Mouse (Mus musculus) embryonic facial prominence, embryonic 12.5 days (tissue): Measurements from ENCODE around the gene Cradd. TPM values are rescaled to one million over a fixed set of nuclear protein-coding genes. Genes with fewer than 3 reads are reported as not detected.

Experiments
- ATAC-seq: fragments of 200-750 bp; cut with Nextera tagmentation; 2 replicates; pipeline ENCODE4 v1.8.0; 2017; ENCODE audit not compliant: insufficient number of reproducible peaks, insufficient read depth, low FRiP score, low TSS enrichment
- H3K27ac ChIP-seq: fragments of 300-500 bp; sonication (generic); 2 replicates; pipeline ENCODE4 v1.5.1; 2016; ENCODE audit warnings: mild to moderate bottlenecking
- H3K27me3 ChIP-seq: fragments of 300-500 bp; sonication (generic); 2 replicates; pipeline ENCODE4 v1.6.1; 2016; ENCODE audit warnings: mild to moderate bottlenecking, moderate library complexity
- H3K36me3 ChIP-seq: fragments of 300-500 bp; sonication (generic); 2 replicates; pipeline ENCODE4 v1.6.1; 2016; ENCODE audit warnings: mild to moderate bottlenecking
- H3K4me1 ChIP-seq: fragments of 300-500 bp; sonication (generic); 2 replicates; pipeline ENCODE4 v1.6.1; 2016
- H3K4me2 ChIP-seq: fragments of 300-500 bp; sonication (generic); replicated peaks from 2 replicates; pipeline ENCODE4 v1.6.1; 2016; ENCODE audit warnings: mild to moderate bottlenecking, moderate library complexity
- H3K4me3 ChIP-seq: fragments of 300-500 bp; sonication (generic); 2 replicates; pipeline ENCODE4 v1.5.1; 2016; ENCODE audit warnings: mild to moderate bottlenecking
- H3K9ac ChIP-seq: fragments of 300-500 bp; sonication (generic); 2 replicates; pipeline ENCODE4 v1.6.1; 2016; ENCODE audit warnings: mild to moderate bottlenecking, moderate library complexity
- H3K9me3 ChIP-seq: fragments of 300-500 bp; sonication (generic); 2 replicates; pipeline ENCODE4 v1.6.1; 2016; ENCODE audit warnings: mild to moderate bottlenecking, moderate library complexity
- WGBS: fragments of 180-500 bp; shearing (Covaris S2); methylation state at CpG from one replicate; pipeline ENCODE4 v1.1.7; 2016; 5-methylcytosine and 5-hydroxymethylcytosine counted together
- polyA plus RNA-seq: library from polyadenylated mRNA; unstranded; fragments of >200 nt; fragmentation: Nextera tagmentation; extraction: Ambion mirVana; gene quantifications from 2 replicates; pipeline ENCODE4 v1.2.1, GENCODE M21; 2016

The Cradd gene
- polyA plus RNA-seq: 12.1 and 14.1 TPM in 2 replicates

GRCm38 (mm10) chr10:95323393-95324277 is at the start of gene Cradd:
Gene Cradd, minus strand, starts transcription at chr10:95324133.
- WGBS: 1% methylated on average over 51 of the region's 51 CpGs
- Histone ChIP-seq H3K9ac (peak within 1 kb of the TSS; percentile 72), H3K4me1 (peaks cover 14% of the 10 kb centered on the region), H3K36me3 (no peaks in the 10 kb centered on the region), H3K27me3 (no peaks in the 10 kb centered on the region), H3K9me3 (no peaks in the 10 kb centered on the region), H3K4me3 (peak within 1 kb of the TSS; percentile 61), H3K4me2 (peak within 1 kb of the TSS; percentile 58), H3K27ac (peak within 1 kb of the TSS; percentile 97)
- peak; percentile 76 for ATAC-seq

GRCm38 (mm10) chr10:95373340-95373739 is 49.4 kb upstream of the Cradd start:
- Histone ChIP-seq H3K9ac (no peak overlapping the region), H3K27ac (no peak overlapping the region), H3K9me3 (peaks cover 3% of the 10 kb centered on the region; the same call in 1 of the 2 replicates), H3K4me2 (no peak overlapping the region), H3K4me1 (no peaks in the 10 kb centered on the region), H3K27me3 (no peaks in the 10 kb centered on the region), H3K4me3 (no peak overlapping the region), H3K36me3 (no peaks in the 10 kb centered on the region)
- WGBS: 92% methylated on average over 6 of the region's 6 CpGs
- no peak for ATAC-seq

DNA sequence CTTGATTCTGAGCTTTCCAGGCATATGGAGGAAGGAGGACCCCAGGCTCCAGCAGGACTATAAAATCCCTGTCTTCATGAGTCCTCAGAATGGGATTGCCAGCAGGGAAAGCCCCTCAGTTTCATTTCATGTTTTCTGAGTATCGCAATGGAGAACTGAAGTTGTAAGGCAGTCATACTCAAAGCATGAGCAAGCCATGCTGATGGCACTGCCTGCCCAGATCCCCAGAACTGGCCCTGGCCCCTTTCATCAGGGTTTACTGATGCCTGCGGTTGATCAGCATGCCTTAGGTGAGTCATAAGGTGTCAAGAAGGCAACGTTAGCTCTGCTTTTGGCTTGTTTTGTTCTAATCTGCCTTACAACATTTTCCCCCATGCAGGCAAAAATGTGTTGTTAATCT is 48.0 kb upstream of the Cradd start:
- no peak for ATAC-seq
- 92% methylated on average over 3 of the region's 3 CpGs for WGBS
- no peak overlapping the region for H3K4me3 ChIP-seq
- H3K4me2 ChIP-seq: no peak overlapping the region
- H3K9me3 ChIP-seq: peaks cover 3% of the 10 kb centered on the region; the same call in 1 of the 2 replicates
- H3K27ac ChIP-seq: no peak overlapping the region
- H3K4me1 ChIP-seq: no peaks in the 10 kb centered on the region
- H3K9ac ChIP-seq: no peak overlapping the region
- no peaks in the 10 kb centered on the region for H3K27me3 ChIP-seq
- H3K36me3 ChIP-seq: no peaks in the 10 kb centered on the region

GRCm38 (mm10) chr10:95369190-95369589 is 45.3 kb upstream of the Cradd start:
- Histone ChIP-seq H3K9me3 (peaks cover 3% of the 10 kb centered on the region; the same call in 1 of the 2 replicates), H3K27me3 (no peaks in the 10 kb centered on the region), H3K4me2 (no peak overlapping the region), H3K4me1 (no peaks in the 10 kb centered on the region), H3K36me3 (no peaks in the 10 kb centered on the region), H3K4me3 (no peak overlapping the region), H3K27ac (no peak overlapping the region), H3K9ac (no peak overlapping the region)
- ATAC-seq: no peak

GRCm38 (mm10) chr10:95368151-95368550 is 44.2 kb upstream of the Cradd start:
- Histone ChIP-seq H3K4me2 (no peak overlapping the region), H3K9me3 (peaks cover 3% of the 10 kb centered on the region; the same call in 1 of the 2 replicates), H3K27me3 (no peaks in the 10 kb centered on the region), H3K4me3 (no peak overlapping the region), H3K9ac (no peak overlapping the region), H3K36me3 (no peaks in the 10 kb centered on the region), H3K27ac (no peak overlapping the region), H3K4me1 (no peaks in the 10 kb centered on the region)
- 85% methylated on average over 14 of the region's 14 CpGs for WGBS
- ATAC-seq: no peak

DNA sequence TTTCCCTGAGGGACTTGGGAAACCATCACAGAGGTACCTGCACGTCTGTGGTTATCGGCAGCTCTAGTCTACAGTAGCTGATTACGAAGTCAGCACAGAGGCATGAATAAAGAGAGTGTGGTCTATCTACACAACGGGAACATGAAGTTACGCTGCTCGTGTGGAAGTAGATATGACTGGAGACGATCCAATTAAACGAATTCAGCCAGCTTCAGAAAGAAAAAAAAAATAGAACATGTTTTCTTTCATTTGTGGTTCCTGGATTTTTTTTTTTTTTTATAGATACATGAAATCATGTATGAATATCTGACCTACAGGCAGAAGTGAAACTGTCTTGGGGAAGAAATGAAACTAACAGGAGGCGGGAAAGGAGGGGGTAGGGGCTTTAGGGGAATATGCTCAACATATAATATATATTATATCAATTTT is 43.7 kb upstream of the Cradd start:
- H3K27ac ChIP-seq: no peak overlapping the region
- WGBS: 87% methylated on average over 9 of the region's 9 CpGs
- H3K9me3 ChIP-seq: peaks cover 3% of the 10 kb centered on the region; the same call in 1 of the 2 replicates
- no peak overlapping the region for H3K9ac ChIP-seq
- no peaks in the 10 kb centered on the region for H3K36me3 ChIP-seq
- no peak for ATAC-seq
- H3K4me3 ChIP-seq: no peak overlapping the region
- no peak overlapping the region for H3K4me2 ChIP-seq
- H3K4me1 ChIP-seq: no peaks in the 10 kb centered on the region
- no peaks in the 10 kb centered on the region for H3K27me3 ChIP-seq

GRCm38 (mm10) chr10:95367241-95367640 is 43.3 kb upstream of the Cradd start:
- Histone ChIP-seq H3K4me2 (no peak overlapping the region), H3K36me3 (no peaks in the 10 kb centered on the region), H3K27me3 (no peaks in the 10 kb centered on the region), H3K4me3 (no peak overlapping the region), H3K4me1 (no peaks in the 10 kb centered on the region), H3K9me3 (peaks cover 3% of the 10 kb centered on the region; the same call in 1 of the 2 replicates), H3K9ac (no peak overlapping the region), H3K27ac (no peak overlapping the region)
- 74% methylated on average over 7 of the region's 7 CpGs for WGBS
- no peak for ATAC-seq

GRCm38 (mm10) chr10:95362326-95362725 is 38.4 kb upstream of the Cradd start:
- Histone ChIP-seq H3K9ac (no peak overlapping the region), H3K4me2 (no peak overlapping the region), H3K9me3 (no peaks in the 10 kb centered on the region), H3K4me1 (no peaks in the 10 kb centered on the region), H3K4me3 (no peak overlapping the region), H3K27ac (no peak overlapping the region), H3K36me3 (no peaks in the 10 kb centered on the region), H3K27me3 (no peaks in the 10 kb centered on the region)
- 42% methylated on average over 2 of the region's 2 CpGs for WGBS
- ATAC-seq: no peak

DNA sequence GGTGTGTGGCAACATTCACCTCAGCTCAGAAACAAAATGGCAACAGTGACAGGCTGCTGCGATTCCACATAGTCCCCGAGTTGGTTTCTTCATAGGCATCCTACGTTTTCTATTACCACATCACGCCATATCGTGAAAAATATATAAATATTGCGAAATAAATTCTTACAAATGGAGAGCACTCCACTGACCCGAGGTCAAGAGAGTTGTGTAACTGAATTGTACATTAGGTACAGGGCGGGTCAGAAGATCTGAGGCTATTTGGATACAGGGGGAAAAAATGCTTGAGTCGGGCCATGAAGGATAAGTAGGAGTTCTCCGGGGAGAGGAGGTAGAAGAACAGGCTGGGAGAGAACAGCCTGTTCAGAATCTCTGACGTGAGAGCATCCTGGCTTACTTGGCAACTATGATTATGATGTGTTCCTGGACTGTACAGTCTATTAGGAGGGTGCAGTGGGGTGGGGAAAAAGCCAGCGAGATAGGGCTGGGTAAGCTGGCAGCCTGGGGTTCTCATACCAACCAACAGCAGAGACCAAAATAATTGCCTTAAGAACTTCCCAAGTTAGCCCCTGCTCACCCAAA is 37.4 kb upstream of the Cradd start:
- H3K9ac ChIP-seq: no peak overlapping the region
- H3K36me3 ChIP-seq: no peaks in the 10 kb centered on the region
- WGBS: 92% methylated on average over 12 of the region's 12 CpGs
- H3K4me3 ChIP-seq: no peak overlapping the region
- H3K27me3 ChIP-seq: no peaks in the 10 kb centered on the region
- no peak for ATAC-seq
- H3K4me1 ChIP-seq: no peaks in the 10 kb centered on the region
- no peaks in the 10 kb centered on the region for H3K9me3 ChIP-seq
- H3K27ac ChIP-seq: no peak overlapping the region
- H3K4me2 ChIP-seq: no peak overlapping the region

DNA sequence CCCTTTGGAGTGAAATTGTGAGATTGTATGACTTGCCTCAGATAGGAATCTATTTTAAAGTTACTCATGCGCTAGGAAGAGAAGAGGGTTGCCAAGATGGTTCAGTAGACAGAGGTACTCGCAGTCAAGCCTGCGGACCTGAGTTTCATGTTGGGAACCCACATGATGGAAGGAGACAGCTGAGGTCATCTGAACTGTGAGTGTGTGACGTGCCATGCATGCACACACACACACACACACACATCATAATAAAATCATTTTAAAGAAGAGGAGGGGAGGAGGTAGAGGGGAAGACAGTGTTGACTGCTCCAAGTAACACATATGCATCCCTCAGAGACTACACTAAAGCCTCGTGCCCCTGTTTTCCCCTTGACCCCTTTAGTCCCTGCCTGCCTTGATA is 36.1 kb upstream of the Cradd start:
- Histone ChIP-seq H3K4me3 (no peak overlapping the region), H3K4me1 (no peaks in the 10 kb centered on the region), H3K27me3 (no peaks in the 10 kb centered on the region), H3K9ac (no peak overlapping the region), H3K36me3 (no peaks in the 10 kb centered on the region), H3K9me3 (no peaks in the 10 kb centered on the region), H3K4me2 (no peak overlapping the region), H3K27ac (no peak overlapping the region)
- ATAC-seq: no peak
- 84% methylated on average over 5 of the region's 5 CpGs for WGBS

DNA sequence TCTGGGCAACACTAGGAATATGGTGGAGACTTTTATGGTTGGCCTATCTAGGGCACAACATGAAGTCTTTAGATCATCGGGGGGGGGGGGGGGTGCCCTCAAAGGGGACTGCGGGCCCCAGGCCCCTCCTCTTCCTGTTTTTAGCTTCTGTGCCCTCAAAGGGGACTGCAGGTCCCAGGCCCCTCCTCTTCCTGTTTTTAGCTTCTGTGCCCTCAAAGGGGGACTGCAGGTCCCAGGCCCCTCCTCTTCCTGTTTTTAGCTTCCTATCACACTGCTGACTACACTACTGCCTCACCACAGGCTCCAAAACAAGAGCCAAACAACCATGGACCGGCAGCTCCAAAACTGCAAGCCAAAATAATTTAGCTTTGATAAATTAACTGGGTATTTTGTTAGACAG is 33.8 kb upstream of the Cradd start:
- no peak overlapping the region for H3K4me2 ChIP-seq
- H3K4me3 ChIP-seq: no peak overlapping the region
- H3K36me3 ChIP-seq: no peaks in the 10 kb centered on the region
- no peak overlapping the region for H3K9ac ChIP-seq
- no peaks in the 10 kb centered on the region for H3K27me3 ChIP-seq
- H3K27ac ChIP-seq: no peak overlapping the region
- 90% methylated on average over 3 of the region's 3 CpGs for WGBS
- H3K4me1 ChIP-seq: no peaks in the 10 kb centered on the region
- no peaks in the 10 kb centered on the region for H3K9me3 ChIP-seq
- no peak for ATAC-seq

- ATAC-seq: no peak
- H3K4me1 ChIP-seq: no peaks in the 10 kb centered on the region
- 79% methylated on average over 7 of the region's 7 CpGs for WGBS
These were observed 32.8 kb upstream of the Cradd start for GRCm38 (mm10) chr10:95356711-95357110.

More at GRCm38 (mm10) chr10:95356711-95357110, 32.8 kb upstream of the Cradd start:
- H3K9me3 ChIP-seq: 0 out of 2 replicates have a peak, but pooled peaks cover 5% of the 10 kb centered on the region
- no peak overlapping the region for H3K4me2 ChIP-seq
- no peak overlapping the region for H3K27ac ChIP-seq
- H3K9ac ChIP-seq: no peak overlapping the region
- no peaks in the 10 kb centered on the region for H3K27me3 ChIP-seq
- H3K4me3 ChIP-seq: no peak overlapping the region
- H3K36me3 ChIP-seq: no peaks in the 10 kb centered on the region
